Mouse (Mus musculus): ENCODE data around the gene Triml1. TPM values are rescaled to one million over a fixed set of nuclear protein-coding genes. Genes with fewer than 3 reads are reported as not detected.

Gene Triml1
- not detected in 2 replicates for polyA plus RNA-seq (2014; fragmentation: Nextera tagmentation; extraction: Ambion mirVana)

DNA sequence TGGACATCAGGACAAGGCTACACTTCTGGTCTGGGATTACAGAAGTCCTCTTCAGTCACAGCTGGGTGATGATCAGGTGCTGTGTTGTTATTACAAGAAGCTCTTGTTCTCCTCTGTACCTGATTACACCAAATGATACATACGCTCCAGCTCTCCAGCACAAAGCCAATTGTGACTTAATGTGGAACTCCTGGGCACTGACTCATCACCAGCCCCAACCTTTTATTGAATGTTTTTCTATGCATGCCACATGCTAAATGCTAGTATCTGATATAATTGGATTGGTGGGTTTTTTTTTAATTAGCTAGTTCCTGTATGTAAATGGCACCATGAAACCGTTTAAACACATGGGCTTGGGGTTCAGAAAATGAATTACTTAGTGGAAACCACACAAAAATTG is at the start of gene Triml1:
TSS of gene Triml1 (minus strand) at position 101 of the 400 bp plus-strand sequence.
- no peak within 1 kb of the TSS for H3K4me3 ChIP-seq (ENCODE audit: low read depth, low read length)
- no peak within 1 kb of the TSS for H3K4me2 ChIP-seq
- H3K27me3 ChIP-seq (ENCODE audit: control insufficient read depth, insufficient read depth, low read length) = no peaks in the 10 kb centered on the region
- WGBS (ENCODE audit: insufficient replicate concordance) = 76% methylated on average over 2 of the region's 2 CpGs
- no peaks in the 10 kb centered on the region for H3K9me3 ChIP-seq (replicated peaks; ENCODE audit: control insufficient read depth, low read length)
- no peaks in the 10 kb centered on the region for H3K36me3 ChIP-seq (ENCODE audit: control insufficient read depth, insufficient read depth, low read length)
- no peak within 1 kb of the TSS for H3K9ac ChIP-seq (ENCODE audit: low read depth, low read length)
- no peak for ATAC-seq (replicated peaks; ENCODE audit: insufficient number of reproducible peaks, low FRiP score, low TSS enrichment)
- no peak within 1 kb of the TSS for H3K27ac ChIP-seq (ENCODE audit: low read depth, low read length)
- H3K4me1 ChIP-seq (ENCODE audit: control insufficient read depth, insufficient read depth, low read length) = no peaks in the 10 kb centered on the region

DNA sequence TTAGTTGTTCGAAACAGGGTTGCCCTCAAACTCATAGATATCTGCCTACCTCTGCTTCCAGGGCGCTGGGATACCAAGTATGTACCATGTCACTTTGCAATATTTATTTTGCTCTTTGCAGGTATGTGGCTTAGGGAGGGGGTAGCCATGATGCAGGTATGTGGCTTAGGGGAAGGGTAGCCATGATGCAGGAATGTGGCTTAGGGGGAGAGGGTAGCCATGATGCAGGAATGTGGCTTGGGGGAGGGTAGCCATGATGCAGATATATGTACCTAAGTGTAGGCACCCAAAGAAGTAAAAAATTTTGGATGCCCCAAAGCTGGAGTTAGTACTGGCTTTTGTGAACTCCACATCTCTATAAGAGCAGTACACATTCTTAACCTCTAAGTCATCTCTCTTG is 41.0 kb upstream of the Triml1 start:
- H3K4me3 ChIP-seq (ENCODE audit: low read depth, low read length) = no peak overlapping the region
- no peaks in the 10 kb centered on the region for H3K27me3 ChIP-seq (ENCODE audit: control insufficient read depth, insufficient read depth, low read length)
- no peak overlapping the region for H3K4me2 ChIP-seq
- no peak overlapping the region for H3K27ac ChIP-seq (ENCODE audit: low read depth, low read length)
- WGBS (ENCODE audit: insufficient replicate concordance) = 80% methylated on average over 2 of the region's 2 CpGs
- H3K9me3 ChIP-seq (replicated peaks; ENCODE audit: control insufficient read depth, low read length) = no peaks in the 10 kb centered on the region
- no peak for ATAC-seq (replicated peaks; ENCODE audit: insufficient number of reproducible peaks, low FRiP score, low TSS enrichment)
- no peak overlapping the region for H3K9ac ChIP-seq (ENCODE audit: low read depth, low read length)
- no peaks in the 10 kb centered on the region for H3K36me3 ChIP-seq (ENCODE audit: control insufficient read depth, insufficient read depth, low read length)
- H3K4me1 ChIP-seq (ENCODE audit: control insufficient read depth, insufficient read depth, low read length) = no peaks in the 10 kb centered on the region

DNA sequence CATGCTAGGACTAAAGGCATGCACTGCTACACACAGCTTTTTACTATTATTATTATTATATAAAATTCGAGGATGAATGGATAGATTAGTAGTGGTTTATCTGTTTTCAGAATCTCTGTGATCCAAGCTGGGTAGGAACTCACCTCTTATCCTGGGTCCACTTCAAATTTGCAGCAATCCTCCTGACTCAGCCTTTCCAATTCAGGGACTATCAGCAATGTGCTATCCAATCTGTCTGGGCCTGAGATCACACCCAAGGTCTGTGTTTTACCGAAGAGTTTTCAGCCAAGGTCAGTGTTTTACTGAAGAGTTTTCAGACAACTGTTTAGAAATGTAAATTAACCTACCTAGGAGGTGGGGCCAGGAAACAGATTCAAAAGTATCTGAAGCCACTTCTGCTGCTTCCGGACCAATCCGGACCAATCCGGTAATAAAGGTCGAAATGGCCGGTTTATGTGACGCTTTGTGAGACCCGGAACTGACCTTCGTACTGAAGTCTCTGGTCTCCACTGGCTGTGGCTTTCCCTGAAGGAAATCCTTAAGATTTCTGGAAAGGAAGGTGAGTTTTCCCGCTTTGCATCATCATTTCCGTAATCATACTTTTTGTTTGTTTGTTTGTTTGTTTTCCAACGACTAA is 38.9 kb upstream of the Triml1 start, which contains the start of gene Triml2:
TSS of gene Triml2 (plus strand) at position 488 of the 637 bp plus-strand sequence.
- ATAC-seq (replicated peaks; ENCODE audit: insufficient number of reproducible peaks, low FRiP score, low TSS enrichment) = no peak
- Histone ChIP-seq H3K9ac (ENCODE audit: low read depth, low read length) (no peak within 1 kb of the TSS), H3K4me2 (no peak within 1 kb of the TSS), H3K4me3 (ENCODE audit: low read depth, low read length) (no peak within 1 kb of the TSS), H3K9me3 (replicated peaks; ENCODE audit: control insufficient read depth, low read length) (no peaks in the 10 kb centered on the region), H3K36me3 (ENCODE audit: control insufficient read depth, insufficient read depth, low read length) (no peaks in the 10 kb centered on the region), H3K27ac (ENCODE audit: low read depth, low read length) (no peak within 1 kb of the TSS), H3K27me3 (ENCODE audit: control insufficient read depth, insufficient read depth, low read length) (no peaks in the 10 kb centered on the region), H3K4me1 (ENCODE audit: control insufficient read depth, insufficient read depth, low read length) (no peaks in the 10 kb centered on the region)
- 92% methylated on average over 13 of the region's 13 CpGs for WGBS (ENCODE audit: insufficient replicate concordance)

DNA sequence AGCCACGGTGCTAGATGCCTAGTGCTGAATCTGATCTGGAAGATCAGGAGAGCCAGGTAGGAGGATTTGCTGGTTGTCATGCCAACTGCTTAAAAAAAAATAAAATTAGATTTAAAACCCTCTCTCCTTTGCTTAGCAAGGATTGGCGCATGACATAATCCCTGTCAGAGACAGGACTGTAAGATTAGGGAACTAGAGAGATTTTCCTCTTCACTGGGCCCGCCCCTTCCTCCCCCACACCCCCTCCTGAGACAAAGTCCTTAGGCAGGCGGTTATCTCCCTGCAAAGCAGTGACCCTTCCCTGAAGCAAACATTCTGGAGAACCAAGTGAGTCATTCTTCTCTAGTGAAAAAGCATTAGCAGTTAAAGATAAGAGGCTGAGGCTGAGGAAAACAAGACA is 37.9 kb upstream of the Triml1 start:
- H3K4me2 ChIP-seq = no peak overlapping the region
- H3K4me3 ChIP-seq (ENCODE audit: low read depth, low read length) = no peak overlapping the region
- no peaks in the 10 kb centered on the region for H3K27me3 ChIP-seq (ENCODE audit: control insufficient read depth, insufficient read depth, low read length)
- WGBS (ENCODE audit: insufficient replicate concordance) = 13% methylated on average over 4 of the region's 4 CpGs
- no peaks in the 10 kb centered on the region for H3K4me1 ChIP-seq (ENCODE audit: control insufficient read depth, insufficient read depth, low read length)
- no peaks in the 10 kb centered on the region for H3K36me3 ChIP-seq (ENCODE audit: control insufficient read depth, insufficient read depth, low read length)
- no peaks in the 10 kb centered on the region for H3K9me3 ChIP-seq (replicated peaks; ENCODE audit: control insufficient read depth, low read length)
- peak; percentile 74 for ATAC-seq (replicated peaks; ENCODE audit: insufficient number of reproducible peaks, low FRiP score, low TSS enrichment)
- no peak overlapping the region for H3K9ac ChIP-seq (ENCODE audit: low read depth, low read length)
- H3K27ac ChIP-seq (ENCODE audit: low read depth, low read length) = no peak overlapping the region; the same call in 1 of the 2 replicates

DNA sequence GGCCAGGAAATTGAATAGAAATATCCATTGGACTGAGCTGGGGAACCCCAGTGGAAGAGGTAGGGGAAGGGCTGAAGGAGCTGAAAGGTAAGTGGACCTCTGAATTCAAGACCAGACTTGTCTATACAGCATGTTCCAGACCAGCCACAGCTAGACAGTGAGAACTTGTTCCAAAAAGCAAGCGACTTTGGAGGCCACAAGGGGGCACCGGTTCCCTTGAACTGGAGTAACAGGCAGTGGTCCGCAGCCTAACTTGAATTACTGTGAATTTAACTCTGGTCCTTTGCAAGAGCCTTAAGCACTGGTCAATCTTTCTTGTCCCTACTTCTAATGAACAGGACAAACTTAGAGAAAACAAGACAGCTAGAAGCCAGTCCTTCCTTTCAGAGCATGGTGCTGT is 37.0 kb upstream of the Triml1 start:
- ATAC-seq (replicated peaks; ENCODE audit: insufficient number of reproducible peaks, low FRiP score, low TSS enrichment) = no peak
- Histone ChIP-seq H3K9me3 (replicated peaks; ENCODE audit: control insufficient read depth, low read length) (no peaks in the 10 kb centered on the region), H3K27ac (ENCODE audit: low read depth, low read length) (no peak overlapping the region), H3K4me3 (ENCODE audit: low read depth, low read length) (no peak overlapping the region), H3K36me3 (ENCODE audit: control insufficient read depth, insufficient read depth, low read length) (no peaks in the 10 kb centered on the region), H3K9ac (ENCODE audit: low read depth, low read length) (no peak overlapping the region), H3K27me3 (ENCODE audit: control insufficient read depth, insufficient read depth, low read length) (no peaks in the 10 kb centered on the region), H3K4me2 (no peak overlapping the region), H3K4me1 (ENCODE audit: control insufficient read depth, insufficient read depth, low read length) (no peaks in the 10 kb centered on the region)
- WGBS (ENCODE audit: insufficient replicate concordance) = 47% methylated on average over 3 of the region's 3 CpGs

DNA sequence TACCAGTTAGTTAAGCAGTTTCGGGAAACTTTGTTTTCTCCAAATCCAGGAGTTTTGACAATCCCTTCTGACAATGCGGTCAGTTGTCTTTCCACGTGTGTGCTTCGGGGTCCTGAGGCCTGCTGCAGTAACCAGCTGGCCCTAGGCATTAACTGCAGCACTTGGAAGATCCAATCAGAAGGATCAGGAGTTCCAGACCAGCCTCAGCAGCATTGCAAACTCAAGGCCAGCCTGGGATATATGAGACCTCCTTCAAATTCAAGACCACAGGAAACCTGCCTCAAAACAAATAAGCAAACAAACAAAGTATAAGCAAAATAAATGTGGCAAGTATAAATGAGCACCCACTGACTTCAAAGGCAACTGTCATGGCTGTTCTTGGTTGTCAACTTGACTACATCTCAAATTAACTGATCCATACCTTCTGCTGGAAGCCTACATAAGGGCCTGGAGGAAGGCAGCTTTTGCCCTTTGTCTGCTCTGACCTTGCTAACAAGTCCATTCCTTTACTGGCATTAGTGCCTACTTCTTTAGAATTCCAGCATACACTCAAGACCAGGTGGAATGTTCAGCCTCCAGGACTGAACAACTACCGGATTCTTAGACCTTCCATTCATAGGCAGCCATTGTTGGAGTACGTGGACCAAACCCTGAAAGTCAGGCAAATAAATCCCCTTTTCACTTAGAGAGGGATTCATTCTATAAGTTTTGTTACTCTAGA is 35.6 kb upstream of the Triml1 start:
- no peak overlapping the region for H3K27ac ChIP-seq (ENCODE audit: low read depth, low read length)
- WGBS (ENCODE audit: insufficient replicate concordance) = 86% methylated on average over 6 of the region's 6 CpGs
- no peaks in the 10 kb centered on the region for H3K36me3 ChIP-seq (ENCODE audit: control insufficient read depth, insufficient read depth, low read length)
- no peaks in the 10 kb centered on the region for H3K9me3 ChIP-seq (replicated peaks; ENCODE audit: control insufficient read depth, low read length)
- H3K4me3 ChIP-seq (ENCODE audit: low read depth, low read length) = no peak overlapping the region
- no peak for ATAC-seq (replicated peaks; ENCODE audit: insufficient number of reproducible peaks, low FRiP score, low TSS enrichment)
- H3K4me2 ChIP-seq = no peak overlapping the region
- no peaks in the 10 kb centered on the region for H3K4me1 ChIP-seq (ENCODE audit: control insufficient read depth, insufficient read depth, low read length)
- no peak overlapping the region for H3K9ac ChIP-seq (ENCODE audit: low read depth, low read length)
- no peaks in the 10 kb centered on the region for H3K27me3 ChIP-seq (ENCODE audit: control insufficient read depth, insufficient read depth, low read length)

DNA sequence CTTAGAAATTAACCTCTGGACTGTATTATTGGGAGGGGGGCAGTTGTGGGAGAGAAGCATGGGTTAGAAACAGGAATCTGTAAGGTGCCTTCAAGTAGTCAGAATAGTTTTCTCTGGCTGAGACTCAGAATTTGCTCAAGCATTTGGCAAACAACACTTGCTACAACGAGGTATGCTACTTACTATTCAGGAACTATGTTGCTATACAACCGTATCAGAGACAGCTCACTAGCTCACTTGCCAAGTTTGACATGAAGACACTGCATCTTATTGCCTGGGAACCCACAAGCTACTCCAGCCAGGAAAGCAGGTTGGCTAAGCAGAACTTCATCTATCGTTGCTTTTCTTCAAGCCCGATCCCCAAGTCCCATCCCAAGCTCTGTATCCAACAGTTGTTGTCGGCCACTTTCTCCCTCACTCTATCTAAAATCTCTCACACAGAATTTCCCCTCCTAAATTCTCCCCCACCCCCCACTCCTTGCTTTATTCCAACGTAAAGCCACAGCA is 28.0 kb upstream of the Triml1 start:
- WGBS (ENCODE audit: insufficient replicate concordance) = 83% methylated on average over 6 of the region's 6 CpGs

DNA sequence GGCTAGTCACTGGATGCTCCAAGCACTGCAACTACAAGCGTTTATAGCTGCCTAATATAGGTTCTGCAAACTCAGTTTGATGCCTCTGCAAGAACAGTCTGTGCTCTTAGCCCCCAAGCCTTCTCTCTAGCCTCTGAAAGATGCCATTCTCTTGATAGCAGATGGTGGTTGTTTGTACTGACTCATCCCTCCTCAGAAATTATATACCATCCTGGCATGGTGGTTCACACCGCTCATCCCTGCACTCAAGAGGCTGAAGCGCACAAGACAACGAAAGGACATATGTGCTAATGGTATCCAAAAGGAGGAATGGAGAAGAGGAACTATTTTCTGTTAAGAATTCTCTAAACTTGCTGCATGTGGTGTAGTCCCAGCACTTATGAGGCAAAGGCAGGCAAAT is 26.8 kb upstream of the Triml1 start:
- Histone ChIP-seq H3K36me3 (ENCODE audit: control insufficient read depth, insufficient read depth, low read length) (no peaks in the 10 kb centered on the region), H3K4me1 (ENCODE audit: control insufficient read depth, insufficient read depth, low read length) (no peaks in the 10 kb centered on the region), H3K9ac (ENCODE audit: low read depth, low read length) (no peak overlapping the region), H3K4me2 (no peak overlapping the region), H3K27me3 (ENCODE audit: control insufficient read depth, insufficient read depth, low read length) (no peaks in the 10 kb centered on the region), H3K27ac (ENCODE audit: low read depth, low read length) (no peak overlapping the region), H3K9me3 (replicated peaks; ENCODE audit: control insufficient read depth, low read length) (no peaks in the 10 kb centered on the region), H3K4me3 (ENCODE audit: low read depth, low read length) (no peak overlapping the region)
- 88% methylated on average over 4 of the region's 4 CpGs for WGBS (ENCODE audit: insufficient replicate concordance)
- no peak for ATAC-seq (replicated peaks; ENCODE audit: insufficient number of reproducible peaks, low FRiP score, low TSS enrichment)

More for the DNA sequence above, 28.0 kb upstream of the Triml1 start:
- no peaks in the 10 kb centered on the region for H3K36me3 ChIP-seq (ENCODE audit: control insufficient read depth, insufficient read depth, low read length)
- H3K4me3 ChIP-seq (ENCODE audit: low read depth, low read length) = no peak overlapping the region
- no peak overlapping the region for H3K27ac ChIP-seq (ENCODE audit: low read depth, low read length)
- H3K9ac ChIP-seq (ENCODE audit: low read depth, low read length) = no peak overlapping the region
- H3K4me1 ChIP-seq (ENCODE audit: control insufficient read depth, insufficient read depth, low read length) = no peaks in the 10 kb centered on the region
- no peaks in the 10 kb centered on the region for H3K27me3 ChIP-seq (ENCODE audit: control insufficient read depth, insufficient read depth, low read length)
- H3K4me2 ChIP-seq = no peak overlapping the region
- H3K9me3 ChIP-seq (replicated peaks; ENCODE audit: control insufficient read depth, low read length) = no peaks in the 10 kb centered on the region
- ATAC-seq (replicated peaks; ENCODE audit: insufficient number of reproducible peaks, low FRiP score, low TSS enrichment) = no peak

All from heart, embryonic 11.5 days (tissue).